Mouse (Mus musculus) stomach, postnatal 0 days (tissue): Measurements from ENCODE around the gene Styk1. TPM values are rescaled to one million over a fixed set of nuclear protein-coding genes. Genes with fewer than 3 reads are reported as not detected.

ENCODE experiments used
- ATAC-seq: fragments of 200-750 bp; cut with Nextera tagmentation; 2 replicates; pipeline ENCODE4 v1.8.0; 2017; ENCODE audit not compliant: low FRiP score, low TSS enrichment
- DNase-seq: peaks from one replicate; pipeline ENCODE4 v3.0.0-alpha.2; 2016; ENCODE audit warnings: low spot score
- H3K27ac ChIP-seq: fragments of 300-500 bp; sonication (generic); replicated peaks from 2 replicates; pipeline ENCODE4 v1.5.1; 2014; ENCODE audit warnings: mild to moderate bottlenecking, control low read depth
- H3K27me3 ChIP-seq: fragments of 300-500 bp; sonication (generic); 2 replicates; pipeline ENCODE4 v1.6.1; 2014; ENCODE audit warnings: low read length; ENCODE audit not compliant: control insufficient read depth, insufficient read depth
- H3K36me3 ChIP-seq: fragments of 300-500 bp; sonication (generic); 2 replicates; pipeline ENCODE4 v1.6.1; 2014; ENCODE audit warnings: low read length, mixed read lengths; ENCODE audit not compliant: control insufficient read depth, insufficient read depth
- H3K4me1 ChIP-seq: fragments of 300-500 bp; sonication (generic); replicated peaks from 2 replicates; pipeline ENCODE4 v1.6.1; 2014; ENCODE audit warnings: antibody characterized with exemption; ENCODE audit not compliant: control insufficient read depth, insufficient read depth
- H3K4me2 ChIP-seq: fragments of 300-500 bp; sonication (generic); replicated peaks from 2 replicates; pipeline ENCODE4 v1.6.1; 2014; ENCODE audit warnings: low read depth, mild to moderate bottlenecking, control low read depth, moderate library complexity
- H3K4me3 ChIP-seq: fragments of 300-500 bp; sonication (generic); 2 replicates; pipeline ENCODE4 v1.5.1; 2014; ENCODE audit warnings: low read depth, low read length, control low read depth
- H3K9ac ChIP-seq: fragments of 300-500 bp; sonication (generic); 2 replicates; pipeline ENCODE4 v1.6.1; 2014; ENCODE audit warnings: mild to moderate bottlenecking, low read length, control low read depth, mixed read lengths
- H3K9me3 ChIP-seq: fragments of 300-500 bp; sonication (generic); 2 replicates; pipeline ENCODE4 v1.6.1; 2016; ENCODE audit warnings: low read length; ENCODE audit not compliant: control insufficient read depth
- CTCF ChIP-seq: IDR thresholded peaks from 2 replicates; pipeline ENCODE4 v1.5.1; 2016; ENCODE audit warnings: antibody characterized with exemption, low read depth, mild to moderate bottlenecking, moderate library complexity
- EP300 ChIP-seq: optimal IDR thresholded peaks from 2 replicates; pipeline ENCODE3; 2016; ENCODE audit warnings: antibody characterized with exemption
- WGBS: fragments of 180-500 bp; shearing (Covaris S2); extraction: QIAGEN DNeasy Blood & Tissue Kit; methylation state at CpG from one replicate; pipeline ENCODE4 v1.1.7; 2014; 5-methylcytosine and 5-hydroxymethylcytosine counted together
- polyA plus RNA-seq: library from polyadenylated mRNA; unstranded; fragments of >200 nt; fragmentation: Nextera tagmentation; extraction: Ambion mirVana; gene quantifications from 2 replicates; pipeline ENCODE4 v1.2.1, GENCODE M21; 2015

The Styk1 gene
- polyA plus RNA-seq, 1 experiment from 2014 or later: 16.4 TPM

DNA sequence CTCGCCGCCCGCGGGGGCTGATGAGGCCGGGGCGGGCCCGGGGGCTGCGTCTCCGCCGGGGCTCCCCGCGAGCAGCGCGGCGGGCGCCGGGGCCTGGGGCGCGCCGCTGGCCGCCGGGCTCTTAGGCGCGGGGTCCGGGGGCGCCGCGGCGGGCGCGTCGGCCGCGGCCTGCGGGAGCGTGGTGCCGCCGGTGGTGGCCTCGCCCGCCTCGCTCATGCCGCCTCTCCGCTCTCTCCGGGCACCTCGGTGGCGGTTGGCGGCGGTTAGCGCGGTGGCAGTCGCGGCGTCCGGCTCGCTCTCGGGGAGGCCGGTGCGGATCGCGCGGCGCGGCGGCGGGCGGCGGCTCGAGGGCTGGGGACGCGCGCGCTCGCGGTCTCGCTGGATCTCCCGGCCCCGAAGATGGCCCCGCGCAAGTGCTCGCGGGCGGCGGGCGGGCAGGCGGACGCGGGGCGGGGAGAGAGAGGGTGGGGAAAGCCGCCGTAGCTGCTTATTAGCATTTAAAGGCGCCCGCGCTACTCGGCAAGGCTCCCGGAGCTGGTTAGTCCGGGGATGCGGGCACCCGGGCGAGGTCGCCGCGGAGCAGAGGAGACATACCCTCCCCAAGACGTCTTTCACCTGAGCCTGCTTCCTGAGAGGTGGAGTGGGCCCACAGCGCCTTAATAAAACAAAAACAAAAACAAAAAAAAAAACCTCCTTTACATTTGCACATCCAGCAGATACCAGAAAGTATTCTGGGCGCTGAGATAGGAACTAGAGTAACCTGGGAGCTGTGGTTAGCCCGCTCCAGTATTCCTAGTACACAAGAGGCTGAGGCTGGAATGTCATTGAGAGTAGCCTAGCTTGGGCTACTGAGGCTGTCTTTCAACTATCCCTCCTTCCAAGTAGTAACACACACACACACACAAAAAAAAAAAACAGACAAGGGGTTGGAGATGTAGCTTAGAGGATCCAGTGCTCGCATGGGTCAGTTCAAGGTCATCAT is 34.9 kb upstream of the Styk1 start, which contains the start of gene Ybx3:
Ybx3 (minus strand) TSS at position 437 of the 982 bp plus-strand sequence.
- ATAC-seq (peak; percentile 94), DNase-seq (peak; percentile 90)
- TF ChIP-seq EP300 (no peak), CTCF (no peak; the same call in 1 of the 2 replicates)
- Histone ChIP-seq H3K9me3 (no peaks in the 10 kb centered on the region), H3K4me2 (peak within 1 kb of the TSS; percentile 75), H3K27me3 (no peaks in the 10 kb centered on the region), H3K9ac (peak within 1 kb of the TSS; percentile 90), H3K4me3 (peak within 1 kb of the TSS; percentile 65), H3K4me1 (peaks cover 6% of the 10 kb centered on the region), H3K36me3 (no peaks in the 10 kb centered on the region), H3K27ac (peak within 1 kb of the TSS; percentile 96)
- WGBS: under 1% methylated on average over 65 of the region's 107 CpGs

DNA sequence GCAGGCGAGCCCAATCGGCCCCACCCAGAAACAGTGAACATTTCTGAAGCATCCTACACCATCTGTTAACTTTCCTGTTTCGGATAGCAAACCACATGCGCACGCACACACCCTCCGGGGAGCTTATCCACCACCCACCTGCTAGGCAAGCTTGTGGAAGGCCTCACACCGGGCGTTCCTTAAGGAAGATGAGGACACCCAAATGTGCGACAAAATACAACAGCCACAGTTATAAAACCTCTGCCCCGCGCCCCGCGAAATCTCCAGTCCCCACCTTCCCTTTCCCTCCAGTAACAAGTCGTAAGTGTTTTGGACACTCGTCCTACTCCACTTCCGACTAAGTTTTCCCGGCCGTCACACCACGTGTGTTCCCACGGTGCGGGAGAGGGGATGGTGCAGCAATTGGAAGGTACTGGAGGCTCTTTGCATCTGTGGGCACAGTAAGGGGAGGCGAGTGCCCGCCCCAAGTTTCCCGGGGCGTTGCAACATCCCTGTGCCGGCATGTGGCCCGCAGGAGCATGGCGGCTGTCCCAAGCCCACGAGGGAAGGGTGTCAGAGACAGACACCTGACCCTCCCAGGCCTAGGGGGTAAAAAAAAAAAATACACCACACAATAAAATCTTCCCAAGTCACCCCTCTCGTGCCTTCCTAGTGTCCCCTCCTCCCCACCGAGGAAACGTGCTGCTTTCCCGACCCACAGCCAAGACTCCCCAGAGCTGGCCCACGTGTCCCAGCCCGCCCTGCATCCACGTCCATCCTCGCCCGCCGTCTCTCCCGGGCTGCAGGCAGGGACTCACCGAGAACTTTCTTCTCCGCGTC is 34.0 kb upstream of the Styk1 start:
- WGBS: under 1% methylated on average over 43 of the region's 43 CpGs
- H3K36me3 ChIP-seq: no peaks in the 10 kb centered on the region
- peaks cover 9% of the 10 kb centered on the region for H3K4me1 ChIP-seq
- peak overlapping the region; percentile 96 for H3K27ac ChIP-seq
- peak overlapping the region; percentile 90 for H3K9ac ChIP-seq
- DNase-seq (peak; percentile 70), ATAC-seq (peak; percentile 80)
- peak overlapping the region; percentile 65 for H3K4me3 ChIP-seq
- no peaks in the 10 kb centered on the region for H3K27me3 ChIP-seq
- no peaks in the 10 kb centered on the region for H3K9me3 ChIP-seq
- peak overlapping the region; percentile 75 for H3K4me2 ChIP-seq
- TF ChIP-seq CTCF (no peak), EP300 (no peak)

DNA sequence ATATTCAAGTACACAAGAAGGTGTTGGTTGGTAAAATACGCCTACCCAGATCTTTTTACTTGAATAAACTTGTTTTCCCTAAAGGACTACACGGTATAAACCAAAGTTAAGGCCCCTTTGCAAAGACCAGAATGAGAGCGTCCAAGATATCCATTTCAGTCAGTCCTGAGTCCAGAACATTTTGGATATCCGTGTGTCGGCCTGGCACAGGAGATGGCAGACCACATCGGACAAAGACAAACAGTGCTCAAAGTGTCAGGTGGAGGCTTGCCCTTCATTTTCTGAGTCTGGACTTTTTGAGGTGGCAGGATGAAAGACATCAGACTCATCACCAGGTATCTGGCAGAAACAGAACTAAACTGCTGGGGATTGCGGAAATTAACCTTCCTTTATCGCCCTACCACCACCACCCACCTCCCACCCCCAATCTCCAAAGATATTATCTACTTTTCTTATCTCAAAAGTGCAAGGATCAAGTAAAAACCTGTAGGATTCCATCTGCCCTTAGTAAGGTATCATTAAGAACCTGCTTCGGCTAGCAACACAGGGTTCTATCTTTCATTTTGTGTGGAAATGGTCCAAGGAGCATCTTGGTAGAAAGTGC is 33.1 kb upstream of the Styk1 start:
- Histone ChIP-seq H3K27me3 (no peaks in the 10 kb centered on the region), H3K4me3 (peak overlapping the region; percentile 65), H3K27ac (no peak overlapping the region), H3K36me3 (no peaks in the 10 kb centered on the region), H3K4me2 (peak overlapping the region; percentile 75), H3K9me3 (no peaks in the 10 kb centered on the region), H3K4me1 (peaks cover 10% of the 10 kb centered on the region), H3K9ac (peak overlapping the region; percentile 90; the same call in 1 of the 2 replicates)
- DNase-seq: no peak
- 49% methylated on average over 9 of the region's 9 CpGs for WGBS
- TF ChIP-seq EP300 (no peak), CTCF (no peak)
- ATAC-seq: no peak

DNA sequence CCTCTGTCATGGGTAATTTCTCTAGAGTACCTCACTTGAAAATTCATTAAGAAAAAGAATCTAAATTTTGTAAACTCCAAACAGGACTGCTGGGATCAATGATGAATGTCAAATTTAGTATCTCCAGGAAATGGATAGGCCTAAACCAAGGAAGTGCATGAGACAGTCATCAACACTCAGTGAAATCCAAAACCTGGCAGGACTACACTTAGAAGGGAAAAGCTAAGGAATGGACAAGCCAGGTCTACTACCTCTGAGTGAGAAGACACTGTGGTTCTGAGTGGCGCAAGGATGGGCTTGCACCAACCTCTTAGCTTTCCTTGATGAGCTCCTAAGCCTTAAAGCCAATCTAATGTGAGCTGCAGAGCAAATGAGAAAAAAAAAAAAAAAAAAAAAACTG is 32.1 kb upstream of the Styk1 start:
- Histone ChIP-seq H3K36me3 (no peaks in the 10 kb centered on the region), H3K27ac (no peak overlapping the region), H3K4me3 (no peak overlapping the region), H3K4me2 (0 out of 2 replicates have a peak overlapping the region, but pooled peaks have one; percentile 25), H3K9ac (no peak overlapping the region), H3K4me1 (peaks cover 10% of the 10 kb centered on the region), H3K9me3 (no peaks in the 10 kb centered on the region), H3K27me3 (no peaks in the 10 kb centered on the region)
- WGBS: 87% methylated on average over 1 of the region's 1 CpGs
- ATAC-seq (no peak), DNase-seq (no peak)
- TF ChIP-seq CTCF (no peak), EP300 (no peak)

DNA sequence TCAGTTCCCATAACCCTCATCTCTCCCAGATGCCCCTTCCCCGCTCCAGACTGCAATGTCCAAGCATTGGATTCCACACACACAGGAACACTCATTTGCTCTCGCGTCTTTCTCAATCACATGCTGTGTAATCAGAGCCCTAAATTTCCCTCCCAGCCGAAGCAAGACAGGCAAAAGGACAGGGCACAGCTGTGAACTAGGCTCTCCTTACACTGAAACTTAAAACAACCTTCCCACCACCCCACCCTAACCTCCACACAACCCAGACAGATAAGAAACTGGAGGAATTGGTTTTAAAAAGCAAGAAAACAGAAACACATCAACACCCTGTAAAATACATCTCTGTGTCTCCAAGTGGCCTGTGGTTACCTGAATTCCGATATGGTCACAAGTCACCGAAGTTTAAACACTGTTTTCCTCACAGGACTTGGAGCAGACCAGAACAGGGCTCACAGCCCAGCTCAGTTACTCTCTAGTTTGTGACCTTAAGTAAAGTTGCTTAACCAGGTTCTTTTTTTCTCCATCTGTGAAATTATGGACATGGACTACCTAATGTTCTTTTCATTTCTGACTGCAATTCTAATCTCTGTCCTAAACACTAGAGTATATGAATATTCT is 30.4 kb upstream of the Styk1 start:
- Histone ChIP-seq H3K4me3 (no peak overlapping the region), H3K36me3 (0 out of 2 replicates have a peak, but pooled peaks cover 4% of the 10 kb centered on the region), H3K27me3 (no peaks in the 10 kb centered on the region), H3K4me2 (no peak overlapping the region), H3K4me1 (peaks cover 10% of the 10 kb centered on the region), H3K9me3 (no peaks in the 10 kb centered on the region), H3K27ac (no peak overlapping the region), H3K9ac (peak overlapping the region; percentile 23; the same call in 1 of the 2 replicates)
- no peak for DNase-seq
- TF ChIP-seq CTCF (no peak), EP300 (no peak)
- no peak for ATAC-seq
- WGBS: 36% methylated on average over 6 of the region's 6 CpGs
